Mouse (Mus musculus) kidney, postnatal 0 days (tissue): ENCODE measurements around the gene Dpp9. TPM values are rescaled to one million over a fixed set of nuclear protein-coding genes. Genes with fewer than 3 reads are reported as not detected.

Source experiments
- ATAC-seq: fragments of 200-750 bp; cut with Nextera tagmentation; replicated peaks from 2 replicates; pipeline ENCODE4 v1.8.0; 2017; ENCODE audit warnings: low read depth, moderate number of reproducible peaks, moderate TSS enrichment, moderate library complexity; ENCODE audit not compliant: low FRiP score
- DNase-seq: peaks from one replicate; pipeline ENCODE4 v3.0.0-alpha.2; 2016; ENCODE audit warnings: low spot score
- H3K27ac ChIP-seq: fragments of 300-500 bp; sonication (generic); 2 replicates; pipeline ENCODE4 v1.5.1; 2014; ENCODE audit warnings: mild to moderate bottlenecking
- H3K27me3 ChIP-seq: fragments of 300-500 bp; sonication (generic); 2 replicates; pipeline ENCODE4 v1.6.1; 2014; ENCODE audit warnings: low read length, mixed read lengths; ENCODE audit not compliant: insufficient read depth
- H3K36me3 ChIP-seq: fragments of 300-500 bp; sonication (generic); 2 replicates; pipeline ENCODE4 v1.6.1; 2014; ENCODE audit warnings: low read length, mixed read lengths; ENCODE audit not compliant: insufficient read depth
- H3K4me1 ChIP-seq: fragments of 300-500 bp; sonication (generic); replicated peaks from 2 replicates; pipeline ENCODE4 v1.6.1; 2014; ENCODE audit warnings: antibody characterized with exemption, low read length, mixed read lengths; ENCODE audit not compliant: insufficient read depth
- H3K4me2 ChIP-seq: fragments of 300-500 bp; sonication (generic); 2 replicates; pipeline ENCODE4 v1.6.1; 2014; ENCODE audit warnings: mild to moderate bottlenecking, low read length, moderate library complexity, mixed read lengths
- H3K4me3 ChIP-seq: fragments of 300-500 bp; sonication (generic); replicated peaks from 2 replicates; pipeline ENCODE4 v1.5.1; 2014; ENCODE audit warnings: low read depth, low read length
- H3K9ac ChIP-seq: fragments of 300-500 bp; sonication (generic); 2 replicates; pipeline ENCODE4 v1.6.1; 2014; ENCODE audit warnings: low read depth, low read length
- H3K9me3 ChIP-seq: fragments of 300-500 bp; sonication (generic); replicated peaks from 2 replicates; pipeline ENCODE4 v1.6.1; 2016; ENCODE audit warnings: low read length, inconsistent platforms, mixed read lengths
- CTCF ChIP-seq: IDR thresholded peaks from 2 replicates; pipeline ENCODE4 v1.5.1; 2016; ENCODE audit warnings: antibody characterized with exemption, low read depth, mild to moderate bottlenecking, moderate library complexity
- WGBS: fragments of 180-500 bp; shearing (Covaris S2); extraction: QIAGEN DNeasy Blood & Tissue Kit; methylation state at CpG from one replicate; pipeline ENCODE4 v1.1.7; 2014; 5-methylcytosine and 5-hydroxymethylcytosine counted together
- polyA plus RNA-seq: library from polyadenylated mRNA; unstranded; fragments of >200 nt; fragmentation: Nextera tagmentation; extraction: Ambion mirVana; gene quantifications from 2 replicates; pipeline ENCODE4 v1.2.1, GENCODE M21; 2015

The Dpp9 gene
- polyA plus RNA-seq, 1 experiment from 2014 or later = 22.1 TPM

GRCm38 (mm10) chr17:56206986-56207674 is 11.6 kb downstream of the Dpp9 start:
- Histone ChIP-seq H3K4me2 (no peak overlapping the region), H3K4me1 (no peaks in the 10 kb centered on the region), H3K36me3 (peaks cover 87% of the 10 kb centered on the region), H3K27me3 (no peaks in the 10 kb centered on the region), H3K9me3 (no peaks in the 10 kb centered on the region), H3K9ac (no peak overlapping the region), H3K4me3 (no peak overlapping the region), H3K27ac (no peak overlapping the region)
- ATAC-seq (no peak), DNase-seq (no peak)
- 79% methylated on average over 6 of the region's 6 CpGs for WGBS
- no peak for TF ChIP-seq CTCF

GRCm38 (mm10) chr17:56206276-56206884 is 12.3 kb downstream of the Dpp9 start:
- DNase-seq (no peak), ATAC-seq (no peak)
- H3K27me3 ChIP-seq = no peaks in the 10 kb centered on the region
- peaks cover 85% of the 10 kb centered on the region for H3K36me3 ChIP-seq
- no peaks in the 10 kb centered on the region for H3K4me1 ChIP-seq
- no peaks in the 10 kb centered on the region for H3K9me3 ChIP-seq
- no peak overlapping the region for H3K9ac ChIP-seq
- no peak overlapping the region for H3K27ac ChIP-seq
- TF ChIP-seq CTCF = no peak
- no peak overlapping the region for H3K4me2 ChIP-seq
- no peak overlapping the region for H3K4me3 ChIP-seq
- WGBS = 80% methylated on average over 10 of the region's 10 CpGs

- peak; percentile 12 for DNase-seq
- H3K36me3 ChIP-seq = peaks cover 72% of the 10 kb centered on the region
Measured at GRCm38 (mm10) chr17:56203729-56204128, 15.0 kb downstream of the Dpp9 start.

GRCm38 (mm10) chr17:56202476-56202875 is 16.2 kb downstream of the Dpp9 start:
- WGBS = 93% methylated on average over 8 of the region's 8 CpGs
- Histone ChIP-seq H3K36me3 (peaks cover 74% of the 10 kb centered on the region), H3K9ac (no peak overlapping the region), H3K27me3 (no peaks in the 10 kb centered on the region), H3K4me2 (no peak overlapping the region), H3K27ac (no peak overlapping the region), H3K9me3 (no peaks in the 10 kb centered on the region), H3K4me3 (no peak overlapping the region), H3K4me1 (no peaks in the 10 kb centered on the region)
- TF ChIP-seq CTCF = no peak
- ATAC-seq (no peak), DNase-seq (no peak)

More at GRCm38 (mm10) chr17:56203729-56204128, 15.0 kb downstream of the Dpp9 start:
- Histone ChIP-seq H3K27me3 (no peaks in the 10 kb centered on the region), H3K4me2 (no peak overlapping the region), H3K4me1 (no peaks in the 10 kb centered on the region), H3K4me3 (no peak overlapping the region), H3K9ac (no peak overlapping the region), H3K9me3 (no peaks in the 10 kb centered on the region), H3K27ac (no peak overlapping the region)
- peak; percentile 29; the same call in 1 of the 2 replicates for TF ChIP-seq CTCF
- 45% methylated on average over 3 of the region's 3 CpGs for WGBS
- ATAC-seq = no peak

- Histone ChIP-seq H3K4me3 (no peak overlapping the region), H3K27ac (no peak overlapping the region), H3K36me3 (peaks cover 79% of the 10 kb centered on the region), H3K9me3 (no peaks in the 10 kb centered on the region), H3K9ac (no peak overlapping the region), H3K4me2 (no peak overlapping the region), H3K27me3 (no peaks in the 10 kb centered on the region), H3K4me1 (no peaks in the 10 kb centered on the region)
- 77% methylated on average over 3 of the region's 3 CpGs for WGBS
- no peak for DNase-seq
- no peak for ATAC-seq
- no peak for TF ChIP-seq CTCF
Measured at GRCm38 (mm10) chr17:56201642-56202041, 17.1 kb downstream of the Dpp9 start.

GRCm38 (mm10) chr17:56200586-56200985 is 18.1 kb downstream of the Dpp9 start:
- Histone ChIP-seq H3K27ac (no peak overlapping the region), H3K4me1 (no peaks in the 10 kb centered on the region), H3K27me3 (no peaks in the 10 kb centered on the region), H3K4me2 (no peak overlapping the region), H3K9me3 (no peaks in the 10 kb centered on the region), H3K4me3 (no peak overlapping the region), H3K36me3 (peaks cover 76% of the 10 kb centered on the region), H3K9ac (no peak overlapping the region)
- ATAC-seq (no peak), DNase-seq (no peak)
- TF ChIP-seq CTCF = peak; percentile 56
- 86% methylated on average over 9 of the region's 9 CpGs for WGBS
